Mouse (Mus musculus) NIH3T3 (cell line): ENCODE data around the gene Kpnb1.

Experiments used
- DNase-seq: peaks from one replicate; pipeline ENCODE4 v3.0.0-alpha.2; 2012; ENCODE audit warnings: low read depth

Gene Kpnb1

GRCm38 (mm10) chr11:97185704-97186614 is 1.7 kb downstream of the Kpnb1 start:
- no peak for DNase-seq

GRCm38 (mm10) chr11:97184875-97185274 is 2.8 kb downstream of the Kpnb1 start:
- DNase-seq: peak; percentile 70

- no peak for DNase-seq
These were observed 5.2 kb downstream of the Kpnb1 start for GRCm38 (mm10) chr11:97182446-97182845.

- DNase-seq: no peak
These were observed 6.6 kb downstream of the Kpnb1 start for GRCm38 (mm10) chr11:97181061-97181460.

GRCm38 (mm10) chr11:97178198-97178597 is 9.5 kb downstream of the Kpnb1 start:
- DNase-seq: no peak

- peak; percentile 74 for DNase-seq
These were observed 10.8 kb downstream of the Kpnb1 start for GRCm38 (mm10) chr11:97176851-97177250.

- DNase-seq: no peak
These were observed 12.2 kb downstream of the Kpnb1 start for GRCm38 (mm10) chr11:97175499-97175898.

GRCm38 (mm10) chr11:97160341-97160740 is 27.3 kb downstream of the Kpnb1 start:
- DNase-seq: no peak

- no peak for DNase-seq
These were observed 30.7 kb downstream of the Kpnb1 start for GRCm38 (mm10) chr11:97156999-97157398.

GRCm38 (mm10) chr11:97152662-97153287 is 34.9 kb downstream of the Kpnb1 start:
- peak; percentile 61 for DNase-seq

GRCm38 (mm10) chr11:97152023-97152426 is 35.7 kb downstream of the Kpnb1 start:
- peak; percentile 91 for DNase-seq

- DNase-seq: no peak
These were observed 36.3 kb downstream of the Kpnb1 start, which contains the start of gene Tbkbp1 for GRCm38 (mm10) chr11:97151343-97151801. Gene Tbkbp1 (minus strand): TSS chr11:97151495.

GRCm38 (mm10) chr11:97150411-97151330 is 37.0 kb downstream of the Kpnb1 start:
- no peak for DNase-seq

- peak; percentile 25 for DNase-seq
These were observed 37.7 kb downstream of the Kpnb1 start for GRCm38 (mm10) chr11:97149995-97150410.

- DNase-seq: no peak
These were observed 38.7 kb downstream of the Kpnb1 start for GRCm38 (mm10) chr11:97149026-97149425.

GRCm38 (mm10) chr11:97148591-97148990 is 39.1 kb downstream of the Kpnb1 start:
- DNase-seq: no peak

- no peak for DNase-seq
These were observed 40.3 kb downstream of the Kpnb1 start for GRCm38 (mm10) chr11:97147333-97147732.

- DNase-seq: peak; percentile 82
These were observed 41.0 kb downstream of the Kpnb1 start for GRCm38 (mm10) chr11:97146724-97147123.

- DNase-seq: no peak
These were observed 41.7 kb downstream of the Kpnb1 start for GRCm38 (mm10) chr11:97145951-97146350.

- DNase-seq: no peak
These were observed 42.4 kb downstream of the Kpnb1 start for GRCm38 (mm10) chr11:97145320-97145719.

- DNase-seq: no peak
These were observed 44.3 kb downstream of the Kpnb1 start for GRCm38 (mm10) chr11:97143196-97143900.
